In genomic region chr5:64494429-64494828, GRCm38 (mm10) we compare ENCODE assay signal across 25 mouse cellular contexts.
"Had no signal": no experiment of that assay in that cellular context is flagged by ENCODE, and none has a peak within 500 bp of the region (broad histone marks: within the 10 kb centered on the region; RNA-seq: fewer than 3 reads in every experiment).

No protein-coding gene starts in this region.

- DNase-seq: gastrocnemius, postnatal 14 days; gastrocnemius, postnatal 36 days; heart, postnatal 10 days; heart, postnatal 4 days; kidney, adult 18-20 months; kidney, adult 8-10 months; kidney, postnatal 10 days; kidney, postnatal 25 days; kidney, postnatal 4 days; liver; liver, embryonic 13.5 days had no signal

- H3K4me1 ChIP-seq: intestine, embryonic 15.5 days; limb, embryonic 12.5 days; liver, embryonic 13.5 days had no signal

- H3K27me3 ChIP-seq: heart, embryonic 12.5 days; hindbrain, embryonic 12.5 days; intestine, embryonic 15.5 days; limb, embryonic 12.5 days; liver, embryonic 13.5 days had no signal

- H3K36me3 ChIP-seq: heart, embryonic 10.5 days; heart, embryonic 12.5 days; hindbrain, embryonic 10.5 days; hindbrain, embryonic 12.5 days; intestine, embryonic 15.5 days; limb, embryonic 10.5 days; limb, embryonic 12.5 days; liver, embryonic 13.5 days had no signal

- H3K9ac ChIP-seq: heart, embryonic 12.5 days; hindbrain, embryonic 12.5 days; hindbrain, embryonic 14.5 days; intestine, embryonic 15.5 days; limb, embryonic 12.5 days; liver, embryonic 13.5 days had no signal

- H3K27ac ChIP-seq: heart, embryonic 10.5 days; hindbrain, embryonic 10.5 days; hindbrain, embryonic 12.5 days; hindbrain, embryonic 14.5 days; intestine, embryonic 15.5 days; layer of hippocampus, adult 2 months; left cerebral cortex, adult 2 months; limb, embryonic 10.5 days; limb, embryonic 12.5 days; liver, embryonic 13.5 days had no signal

- H3K4me2 ChIP-seq: heart, embryonic 12.5 days; hindbrain, embryonic 12.5 days; hindbrain, embryonic 14.5 days; intestine, embryonic 15.5 days; limb, embryonic 12.5 days; liver, embryonic 11.5 days; liver, embryonic 13.5 days had no signal

- H3K4me3 ChIP-seq: heart, embryonic 10.5 days; heart, embryonic 12.5 days; hindbrain, embryonic 10.5 days; hindbrain, embryonic 12.5 days; intestine, embryonic 15.5 days; layer of hippocampus, adult 2 months; left cerebral cortex, adult 2 months; limb, embryonic 10.5 days; limb, embryonic 12.5 days; liver, embryonic 13.5 days had no signal

- H3K9me3 ChIP-seq: heart, embryonic 10.5 days; hindbrain, embryonic 10.5 days; hindbrain, embryonic 12.5 days; intestine, embryonic 15.5 days; limb, embryonic 10.5 days; limb, embryonic 12.5 days; liver, embryonic 13.5 days had no signal

- ATAC-seq: hindbrain, embryonic 16.5 days; inflammation-experienced regulatory T-cells, adult 6 months; intestine, embryonic 15.5 days; intestine, postnatal 0 days had no signal
